Comparison of ENCODE assay signal across 14 mouse cellular contexts in the genomic region with DNA sequence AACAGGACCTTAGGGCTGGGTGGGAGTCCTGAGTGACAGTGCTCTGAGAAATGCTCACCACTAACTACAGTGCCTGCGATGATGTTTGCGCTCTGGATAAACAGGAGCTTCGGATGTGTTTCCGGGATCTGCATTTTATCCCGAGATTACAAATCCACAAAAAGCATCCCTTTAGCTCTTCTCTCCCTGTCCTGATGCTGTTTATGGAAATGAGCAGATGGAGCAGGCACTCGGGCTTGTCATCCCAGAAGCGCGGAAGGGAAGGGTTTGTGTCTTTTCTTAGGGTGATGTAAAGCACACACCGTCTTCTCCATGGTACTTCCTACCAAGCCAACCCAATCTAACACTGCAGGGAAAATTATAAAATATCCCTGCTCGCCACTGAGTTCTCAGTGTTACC.
DNase-seq lines count a peak whose midpoint lies in the region; ATAC-seq lines count a peak whose summit lies in the region.
"Had no signal": no experiment of that assay in that cellular context is flagged by ENCODE, and none has a peak within 500 bp of the region (broad histone marks: within the 10 kb centered on the region; RNA-seq: fewer than 3 reads in every experiment).

No protein-coding gene starts in this region.

- H3K9me3 ChIP-seq in hindbrain, embryonic 13.5 days, result no peaks in the 10 kb centered on the region
- H3K9me3 ChIP-seq in hindbrain, embryonic 12.5 days (replicated peaks), result no peaks in the 10 kb centered on the region
- no peaks in the 10 kb centered on the region; the same call in 1 of the 2 replicates for H3K9me3 ChIP-seq in forebrain, embryonic 10.5 days
- H3K9me3 ChIP-seq in midbrain, embryonic 14.5 days (ENCODE audit: control insufficient read depth, low read length), result peaks cover 2% of the 10 kb centered on the region; the same call in 1 of the 2 replicates
- H3K9me3 ChIP-seq: heart, embryonic 13.5 days had no signal

- H3K27me3 ChIP-seq in hindbrain, embryonic 13.5 days, result no peaks in the 10 kb centered on the region
- no peaks in the 10 kb centered on the region for H3K27me3 ChIP-seq in hindbrain, embryonic 12.5 days
- H3K27me3 ChIP-seq in forebrain, embryonic 10.5 days (ENCODE audit: poor library complexity, severe bottlenecking), result no peaks in the 10 kb centered on the region
- H3K27me3 ChIP-seq in midbrain, embryonic 14.5 days (ENCODE audit: control insufficient read depth, insufficient read depth, low read length), result no peaks in the 10 kb centered on the region
- H3K27me3 ChIP-seq: heart, embryonic 13.5 days had no signal

- no peak overlapping the region for H3K4me3 ChIP-seq in hindbrain, embryonic 13.5 days
- no peak overlapping the region for H3K4me3 ChIP-seq in hindbrain, embryonic 12.5 days
- H3K4me3 ChIP-seq in forebrain, embryonic 10.5 days, result no peak overlapping the region
- no peak overlapping the region for H3K4me3 ChIP-seq in midbrain, embryonic 14.5 days (replicated peaks; ENCODE audit: low read depth, low read length)
- H3K4me3 ChIP-seq: heart, embryonic 13.5 days had no signal

- no peak for DNase-seq in forebrain, embryonic 10.5 days (ENCODE audit: extremely low spot score, low spot score)
- DNase-seq in layer of hippocampus, adult 8-10 months (ENCODE audit: low spot score in 2 of 2), result peak; percentile 55 to 63
- DNase-seq in midbrain, embryonic 14.5 days, result peak; percentile 40
- no peak for DNase-seq in thymus, adult 18-20 months
- no peak for DNase-seq in kidney, postnatal 10 days
- DNase-seq in thymus, postnatal 36 days, result no peak
- DNase-seq: cerebellum, adult 18-20 months; kidney, postnatal 36 days; lung, postnatal 36 days had no signal

- ATAC-seq in hindbrain, embryonic 13.5 days (ENCODE audit: low FRiP score), result no peak
- no peak for ATAC-seq in hindbrain, embryonic 12.5 days (ENCODE audit: low FRiP score)
- no peak for ATAC-seq in midbrain, embryonic 14.5 days (ENCODE audit: low FRiP score, low TSS enrichment)

- H3K27ac ChIP-seq in hindbrain, embryonic 13.5 days, result peak overlapping the region; percentile 71
- H3K27ac ChIP-seq in hindbrain, embryonic 12.5 days, result no peak overlapping the region; the same call in 1 of the 2 replicates
- H3K27ac ChIP-seq in forebrain, embryonic 10.5 days, result peak overlapping the region; percentile 21; the same call in 1 of the 2 replicates
- peak overlapping the region; percentile 53 for H3K27ac ChIP-seq in midbrain, embryonic 14.5 days (replicated peaks; ENCODE audit: low read depth, low read length)
- H3K27ac ChIP-seq: heart, embryonic 13.5 days had no signal

- H3K4me1 ChIP-seq in hindbrain, embryonic 13.5 days (replicated peaks), result peaks cover 29% of the 10 kb centered on the region
- peaks cover 16% of the 10 kb centered on the region for H3K4me1 ChIP-seq in hindbrain, embryonic 12.5 days
- peaks cover 21% of the 10 kb centered on the region for H3K4me1 ChIP-seq in forebrain, embryonic 10.5 days
- H3K4me1 ChIP-seq in midbrain, embryonic 14.5 days (ENCODE audit: control insufficient read depth, insufficient read depth, low read length), result peaks cover 20% of the 10 kb centered on the region

- H3K4me2 ChIP-seq in hindbrain, embryonic 13.5 days, result no peak overlapping the region
- H3K4me2 ChIP-seq in hindbrain, embryonic 12.5 days (replicated peaks), result no peak overlapping the region
- H3K4me2 ChIP-seq in midbrain, embryonic 14.5 days (ENCODE audit: low read length), result peak overlapping the region; percentile 17; the same call in 1 of the 2 replicates
- H3K4me2 ChIP-seq: liver, embryonic 11.5 days had no signal

- no peaks in the 10 kb centered on the region for H3K36me3 ChIP-seq in hindbrain, embryonic 13.5 days
- no peaks in the 10 kb centered on the region for H3K36me3 ChIP-seq in hindbrain, embryonic 12.5 days
- H3K36me3 ChIP-seq in forebrain, embryonic 10.5 days (replicated peaks), result no peaks in the 10 kb centered on the region
- no peaks in the 10 kb centered on the region for H3K36me3 ChIP-seq in midbrain, embryonic 14.5 days (ENCODE audit: control insufficient read depth, insufficient read depth, low read length)
- H3K36me3 ChIP-seq: G1E; heart, embryonic 13.5 days had no signal

- 67% methylated on average over 10 of the region's 10 CpGs for WGBS in hindbrain, embryonic 13.5 days
- WGBS in hindbrain, embryonic 12.5 days, result 80% methylated on average over 10 of the region's 10 CpGs
- 90% methylated on average over 10 of the region's 10 CpGs for WGBS in forebrain, embryonic 10.5 days
- 65% methylated on average over 10 of the region's 10 CpGs for WGBS in midbrain, embryonic 14.5 days

- no peak overlapping the region for H3K9ac ChIP-seq in hindbrain, embryonic 13.5 days
- H3K9ac ChIP-seq in hindbrain, embryonic 12.5 days, result no peak overlapping the region
- H3K9ac ChIP-seq in midbrain, embryonic 14.5 days (replicated peaks; ENCODE audit: low read length), result no peak overlapping the region; the same call in 1 of the 2 replicates
- H3K9ac ChIP-seq: heart, embryonic 13.5 days had no signal

Comparison
In these comparisons a context has a peak if more than half of its experiments do, and no peak if none do; other contexts are left out.
1. DNase-seq: peak in layer of hippocampus, adult 8-10 months (2 of 2) and midbrain, embryonic 14.5 days (single experiment); none in forebrain, embryonic 10.5 days (single experiment), thymus, adult 18-20 months (0 of 2), kidney, postnatal 10 days (single experiment) and thymus, postnatal 36 days (0 of 2).